Mouse (Mus musculus) brain, embryonic 14.5 days (tissue): ENCODE results near the gene Bcan.

ENCODE experiments used
- CTCF ChIP-seq: fragments of 200-500 bp; IDR thresholded peaks from 2 replicates; pipeline ENCODE4 v1.5.1; 2012; ENCODE audit warnings: inconsistent platforms, mild to moderate bottlenecking, moderate library complexity, borderline replicate concordance; ENCODE audit not compliant: insufficient read depth, insufficient read length; ENCODE audit errors: extremely low read depth
- POLR2A ChIP-seq: fragments of 200-500 bp; IDR thresholded peaks from 2 replicates; pipeline ENCODE4 v1.6.1; 2012; ENCODE audit warnings: mild to moderate bottlenecking, inconsistent platforms, borderline replicate concordance; ENCODE audit not compliant: poor library complexity, insufficient read depth, insufficient read length, severe bottlenecking; ENCODE audit errors: extremely low read depth

DNA sequence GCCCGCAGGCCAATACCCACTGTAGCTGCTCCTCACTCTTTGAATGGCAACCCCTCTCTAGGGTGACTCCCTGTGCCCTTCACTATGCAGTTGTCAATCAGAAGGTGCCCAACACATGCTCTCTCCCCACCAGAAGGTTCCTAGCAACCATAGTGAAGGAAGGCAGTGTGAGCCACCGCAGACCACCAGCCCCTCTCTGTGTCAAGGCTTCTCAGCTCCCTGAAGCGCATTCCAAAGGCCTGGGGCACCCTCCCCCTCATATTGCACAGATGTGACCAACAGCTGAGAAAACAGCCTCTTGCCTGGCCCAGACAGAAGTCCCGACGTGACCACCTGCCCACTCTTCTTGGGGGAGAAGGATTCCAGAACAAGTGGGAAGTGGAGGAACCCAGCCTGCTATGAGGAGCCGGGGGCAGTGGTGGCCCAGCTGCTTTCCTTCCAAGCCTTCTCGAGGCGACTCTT, 27.8 kb downstream of the Bcan start:
- TF ChIP-seq CTCF (no peak), POLR2A (no peak)
